Mouse (Mus musculus) cerebellum, adult 11-12 months (tissue): ENCODE data around the gene Nr2f6.

ENCODE experiments used
- DNase-seq: peaks from one replicate; pipeline ENCODE4 v3.0.0; 2022

The Nr2f6 gene

GRCm38 (mm10) chr8:71381421-71381970, at the start of gene Nr2f6:
Nr2f6 (minus strand) TSS chr8:71381960.
- DNase-seq = peak; percentile 72

DNA sequence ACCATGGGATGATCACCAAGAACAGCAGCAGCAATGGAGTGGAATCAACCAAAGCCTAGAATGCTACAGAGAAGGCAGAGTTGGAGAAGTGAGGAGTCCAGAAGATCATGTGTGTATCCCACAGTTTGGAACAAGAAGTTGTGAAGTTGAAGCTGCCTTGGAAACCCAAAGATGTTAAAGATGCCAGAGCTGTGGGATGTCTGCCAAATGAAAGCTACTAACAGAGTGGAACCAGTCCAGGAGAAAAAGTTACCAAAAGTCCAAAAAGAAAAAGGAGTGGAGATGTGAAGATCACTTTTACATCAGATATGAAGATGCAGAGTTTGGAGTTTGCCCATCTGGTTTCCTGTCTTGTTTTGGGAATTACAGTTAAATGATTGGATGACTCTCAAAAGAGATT, 40.4 kb upstream of the Nr2f6 start:
- no peak for DNase-seq

- no peak for DNase-seq
These were observed 29.9 kb upstream of the Nr2f6 start for GRCm38 (mm10) chr8:71411535-71412273.

GRCm38 (mm10) chr8:71408231-71408630, 26.5 kb upstream of the Nr2f6 start:
- DNase-seq = no peak

GRCm38 (mm10) chr8:71407441-71407840, 25.7 kb upstream of the Nr2f6 start:
- DNase-seq = no peak

DNA sequence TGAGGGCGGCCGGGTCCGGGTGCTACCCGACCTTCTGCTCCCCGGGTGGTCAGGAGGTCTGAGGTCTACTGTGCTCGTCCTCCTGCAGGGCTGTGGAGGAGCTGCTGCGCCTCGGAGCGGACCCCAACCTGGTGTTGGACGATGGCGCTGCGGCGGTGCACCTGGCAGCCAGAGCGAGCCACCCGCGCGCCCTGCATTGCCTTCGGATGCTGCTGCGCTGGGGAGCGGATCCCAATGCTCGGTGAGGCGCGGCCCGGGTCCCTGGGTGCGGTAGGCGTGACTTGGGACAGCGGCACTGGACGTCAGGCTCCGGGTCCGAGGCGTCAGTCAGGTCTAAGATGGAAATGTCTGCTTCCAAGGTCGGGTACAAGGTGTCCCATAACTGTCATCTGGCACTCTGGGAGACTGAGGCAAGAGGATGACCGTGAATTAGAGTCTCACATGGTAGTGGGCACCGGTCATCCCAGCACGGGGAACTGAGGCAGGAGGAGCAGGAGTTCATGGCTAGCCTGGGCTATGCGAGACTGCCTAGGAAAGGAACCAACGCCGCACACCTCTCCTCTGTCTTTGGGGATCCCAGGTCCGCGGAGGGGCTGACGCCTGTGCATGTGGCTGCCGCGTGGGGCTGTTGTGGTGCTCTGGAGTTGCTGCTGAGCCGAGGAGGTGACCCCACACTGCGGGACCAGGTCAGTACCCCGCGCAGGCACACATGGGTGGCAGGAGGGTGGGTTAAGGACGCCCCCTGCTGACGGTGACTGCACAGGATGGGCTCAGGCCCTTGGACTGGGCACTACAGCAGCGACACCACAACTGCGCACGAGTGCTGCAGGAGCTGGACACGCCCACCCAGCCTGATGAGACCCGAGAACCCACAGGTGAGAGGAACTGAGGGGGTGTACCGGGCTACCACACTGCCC, 24.6 kb upstream of the Nr2f6 start:
- peak; percentile 59 for DNase-seq

DNA sequence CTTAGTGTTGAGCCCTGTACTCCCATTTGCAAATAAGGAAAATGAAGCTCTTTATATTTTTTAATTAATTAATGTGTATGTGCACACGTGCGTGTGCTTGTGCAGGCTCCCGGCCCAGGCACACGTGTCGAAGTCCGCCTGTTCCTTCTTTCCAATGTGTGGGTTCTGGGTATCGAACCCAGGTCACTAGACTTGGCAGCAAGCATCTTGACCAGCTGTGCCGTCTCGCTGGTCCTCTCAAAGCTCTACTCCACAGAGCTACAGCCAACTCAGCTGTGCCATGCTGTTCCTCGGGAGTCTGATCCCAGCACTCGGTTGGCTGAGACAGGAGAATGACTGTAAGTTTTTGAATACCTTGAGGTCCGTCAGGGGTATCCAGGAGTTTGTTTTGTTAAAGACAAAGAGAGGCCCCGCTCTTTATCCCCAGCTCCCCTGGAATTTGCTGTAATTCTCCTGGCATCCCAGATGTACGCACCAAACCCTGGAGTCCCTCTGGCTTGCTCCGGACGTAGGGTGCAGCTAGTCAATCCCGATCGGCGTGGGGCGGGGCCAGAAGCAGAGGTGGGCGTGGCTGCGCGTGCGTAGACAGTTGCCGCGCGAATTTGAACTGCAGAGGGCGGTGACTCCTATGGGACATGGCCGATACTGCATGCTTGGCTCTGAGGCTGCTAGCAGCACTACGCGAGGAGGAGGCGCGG, 23.8 kb upstream of the Nr2f6 start, which contains the start of gene Ankle1:
Gene Ankle1 (plus strand): TSS at position 610 of the 698 bp plus-strand sequence.
- DNase-seq = peak; percentile 91

DNA sequence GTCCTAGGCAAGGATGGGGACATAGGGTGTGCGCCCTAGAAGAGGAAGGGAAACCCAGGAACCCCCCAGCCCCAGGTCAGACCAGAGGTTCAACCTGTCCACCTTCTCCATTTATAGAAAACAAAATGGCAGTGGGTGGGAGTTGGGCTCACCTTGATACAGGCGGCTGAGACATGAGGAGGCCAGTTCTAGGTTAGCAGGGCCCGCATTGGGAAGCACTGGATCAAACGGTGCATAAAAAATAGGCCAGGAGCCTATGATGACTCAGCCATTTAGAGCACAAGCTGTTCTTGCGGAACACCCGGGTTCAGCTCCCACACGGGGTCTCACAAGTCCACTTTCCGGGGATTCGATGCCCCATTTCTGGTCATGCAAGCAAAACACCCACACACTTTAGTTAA, 23.2 kb upstream of the Nr2f6 start:
- DNase-seq = no peak

DNA sequence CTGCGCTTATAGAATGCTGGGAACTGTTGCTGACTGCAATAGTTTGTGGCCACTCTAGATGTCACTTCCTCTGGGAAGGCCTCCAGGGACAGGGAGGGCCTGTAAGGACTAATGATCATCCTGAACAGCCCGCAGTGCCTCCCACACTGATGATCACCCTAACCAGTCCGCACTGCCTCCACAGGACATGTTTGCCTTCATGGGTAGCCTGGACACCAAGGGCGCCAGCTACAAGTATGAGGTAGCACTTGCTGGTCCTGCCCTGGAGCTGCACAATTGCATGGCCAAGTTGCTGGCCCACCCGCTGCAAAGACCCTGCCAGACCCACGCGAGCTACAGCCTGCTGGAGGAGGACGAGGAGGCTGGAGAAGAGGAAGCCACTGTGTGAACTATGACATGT, 22.3 kb upstream of the Nr2f6 start:
- no peak for DNase-seq

GRCm38 (mm10) chr8:71403107-71403885, 21.5 kb upstream of the Nr2f6 start:
- DNase-seq = no peak

- DNase-seq = no peak
These were observed 20.7 kb upstream of the Nr2f6 start for GRCm38 (mm10) chr8:71402446-71402964.

- no peak for DNase-seq
These were observed 19.7 kb upstream of the Nr2f6 start for GRCm38 (mm10) chr8:71401454-71401853.

DNA sequence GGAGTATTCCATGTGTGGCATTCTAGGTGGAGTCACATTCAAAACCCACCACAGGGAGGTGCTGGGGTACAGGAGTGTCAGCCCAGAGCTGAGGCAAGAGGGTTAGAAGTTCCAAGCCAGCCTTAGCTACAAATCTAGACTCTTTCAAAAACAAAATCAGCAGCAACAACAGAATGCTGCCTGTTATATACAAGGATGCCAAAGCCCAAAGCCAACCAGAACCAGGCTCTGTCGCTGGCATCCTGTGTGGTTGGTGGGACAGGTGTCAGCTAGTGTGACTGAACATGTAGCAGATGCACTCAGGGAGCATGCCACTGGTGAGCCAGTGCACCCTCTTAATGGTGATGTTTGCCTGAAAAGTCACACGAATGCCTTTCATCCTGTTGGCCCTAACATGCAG, 19.1 kb upstream of the Nr2f6 start:
- no peak for DNase-seq

GRCm38 (mm10) chr8:71397701-71398100, 15.9 kb upstream of the Nr2f6 start:
- no peak for DNase-seq

- DNase-seq = peak; percentile 97
These were observed 15.0 kb upstream of the Nr2f6 start, which contains the start of gene Babam1 for GRCm38 (mm10) chr8:71396639-71397305. Babam1 (plus strand) TSS chr8:71396861.

GRCm38 (mm10) chr8:71395629-71396028, 13.9 kb upstream of the Nr2f6 start, which contains the start of gene Ushbp1:
Ushbp1 (minus strand) TSS chr8:71395802.
- no peak for DNase-seq

GRCm38 (mm10) chr8:71395071-71395470, 13.3 kb upstream of the Nr2f6 start:
- no peak for DNase-seq

DNA sequence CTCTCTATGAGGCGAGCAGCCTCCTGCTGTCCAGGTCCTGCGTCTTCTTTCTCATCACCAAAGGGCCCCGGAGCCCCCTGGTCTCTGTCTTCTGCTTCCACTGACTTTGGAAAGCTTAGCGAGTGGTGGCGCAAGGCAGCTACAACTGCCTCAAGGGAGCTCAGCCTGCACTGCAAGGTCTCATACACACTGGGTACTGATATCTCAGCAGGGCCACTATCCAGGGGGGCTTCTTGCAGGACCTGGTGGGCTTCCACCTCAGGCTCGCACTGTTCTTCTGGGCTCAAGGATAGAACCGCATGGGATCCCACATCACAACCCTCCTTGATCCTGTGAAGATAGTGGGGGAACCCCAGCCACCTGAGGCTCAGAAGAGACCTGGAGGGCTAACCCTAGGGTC, 12.7 kb upstream of the Nr2f6 start:
- DNase-seq = no peak

DNA sequence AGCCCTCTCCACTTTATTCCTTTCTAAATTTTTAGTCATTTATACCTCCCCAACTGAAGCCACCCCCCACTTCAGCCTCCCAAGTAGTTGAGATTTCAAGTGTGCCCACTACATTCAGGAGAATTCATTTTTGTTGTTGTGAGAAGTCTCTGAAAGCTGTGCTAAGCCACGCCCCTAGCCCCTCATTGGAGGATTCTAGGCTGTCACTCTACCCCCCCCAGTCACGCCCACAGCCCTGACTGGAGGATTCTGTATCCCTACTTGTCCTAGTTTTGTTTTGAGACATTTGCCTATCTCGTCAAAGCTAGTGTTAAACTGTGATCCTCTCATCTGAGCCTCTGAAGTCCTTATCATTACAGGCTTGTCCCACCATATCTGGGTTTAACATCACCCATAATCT, 11.1 kb upstream of the Nr2f6 start:
- peak; percentile 29 for DNase-seq

DNA sequence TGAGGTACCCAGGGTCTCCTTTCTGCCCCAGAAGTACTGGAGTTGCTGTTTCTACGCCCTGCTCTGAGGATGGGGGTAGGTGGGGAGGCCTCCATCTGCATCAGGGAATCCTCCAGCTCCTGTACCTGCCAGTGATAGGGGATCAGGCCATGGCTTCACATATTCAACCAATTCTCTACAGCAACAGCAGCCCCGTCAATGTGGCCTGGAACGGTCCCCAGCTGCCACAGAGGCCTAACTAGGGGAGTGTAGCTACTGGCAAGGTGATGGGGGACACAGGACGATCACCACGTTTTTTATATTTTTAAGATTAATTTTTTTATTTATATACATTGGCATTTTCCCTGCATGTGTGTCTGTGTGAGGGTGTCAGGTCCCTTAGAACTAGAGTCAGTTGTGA, 10.6 kb upstream of the Nr2f6 start:
- DNase-seq = peak; percentile 10

- no peak for DNase-seq
These were observed 9.9 kb upstream of the Nr2f6 start for GRCm38 (mm10) chr8:71391696-71392095.
